Mouse (Mus musculus): ENCODE measurements around the gene Noa1. TPM values are rescaled to one million over a fixed set of nuclear protein-coding genes. Genes with fewer than 3 reads are reported as not detected.

Gene Noa1
- total RNA-seq, 2 experiments from 2014 or later: 15.3 to 15.9 TPM

- DNase-seq (ENCODE audit: low spot score): no peak
Observed at GRCm38 (mm10) chr5:77292803-77293522, 16.9 kb downstream of the Noa1 start.

- no peak for DNase-seq (ENCODE audit: low spot score)
Observed at GRCm38 (mm10) chr5:77290606-77291005, 19.3 kb downstream of the Noa1 start.

GRCm38 (mm10) chr5:77289686-77290085 lies 20.2 kb downstream of the Noa1 start:
- no peak for DNase-seq (ENCODE audit: low spot score)

DNA sequence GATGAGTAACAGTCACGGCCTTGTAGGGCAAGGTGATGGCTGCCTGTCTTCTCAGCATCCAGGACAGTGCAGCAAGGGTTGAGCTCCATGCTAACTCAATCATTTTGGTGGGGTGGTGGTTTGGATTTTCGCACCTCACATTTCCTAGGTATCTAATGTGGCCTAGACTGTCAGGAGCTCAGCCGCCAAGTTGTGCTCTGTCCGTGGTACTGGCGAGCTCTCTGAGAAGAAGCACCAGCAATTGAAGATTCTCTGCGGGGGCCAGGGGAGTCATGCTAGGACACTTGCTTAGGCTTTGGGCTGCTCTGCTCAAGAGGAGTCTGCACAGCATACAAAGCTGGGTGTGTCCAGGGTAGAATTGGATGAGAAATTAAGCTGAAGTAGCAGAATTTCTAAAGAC lies 22.0 kb downstream of the Noa1 start:
- no peak for DNase-seq (ENCODE audit: low spot score)

DNA sequence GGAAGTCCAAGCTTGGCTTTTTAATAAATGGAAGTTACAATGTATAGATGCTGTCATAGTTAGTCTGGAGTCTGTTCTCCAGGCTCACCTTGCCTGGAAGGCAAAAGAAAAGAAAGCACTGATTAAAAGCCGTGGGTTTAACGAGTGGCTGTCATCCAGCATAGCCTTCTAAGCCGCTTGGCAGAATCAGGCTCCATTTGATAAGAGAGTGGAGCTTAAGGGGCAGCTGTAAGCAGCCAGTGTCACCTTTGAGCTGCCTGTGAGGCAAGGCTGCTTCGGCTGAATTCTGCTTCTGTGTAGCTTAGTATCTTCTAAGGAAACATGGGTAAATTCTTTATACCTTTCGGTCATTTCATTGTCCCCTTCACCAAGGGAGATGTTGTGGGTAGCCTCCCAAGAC lies 23.0 kb downstream of the Noa1 start:
- DNase-seq (ENCODE audit: low spot score): no peak

DNA sequence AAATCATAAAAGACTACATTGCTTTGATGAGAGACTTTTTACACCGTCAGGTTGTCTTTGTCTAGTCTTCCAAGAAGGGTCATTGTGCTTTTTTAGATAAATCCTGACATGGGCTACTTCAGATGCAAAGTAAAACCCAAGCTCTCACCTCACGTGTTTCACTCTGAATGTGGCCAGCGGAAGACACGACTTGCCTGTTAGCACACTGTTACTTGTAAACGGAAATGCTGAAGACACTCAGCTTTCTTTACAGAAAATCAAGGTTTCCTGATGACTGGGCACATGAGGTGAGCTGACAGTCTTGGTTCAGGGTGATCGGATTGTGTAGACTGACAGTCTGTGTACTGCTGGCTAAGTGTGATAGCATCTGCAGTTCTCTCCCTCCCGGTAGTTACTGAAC lies 24.2 kb downstream of the Noa1 start:
- no peak for DNase-seq (ENCODE audit: low spot score)

GRCm38 (mm10) chr5:77282242-77282641 lies 27.6 kb downstream of the Noa1 start:
- no peak for DNase-seq (ENCODE audit: low spot score)

GRCm38 (mm10) chr5:77281518-77282174 lies 28.2 kb downstream of the Noa1 start:
- no peak for DNase-seq (ENCODE audit: low spot score)

- no peak for DNase-seq (ENCODE audit: low spot score)
Observed at GRCm38 (mm10) chr5:77277204-77277603, 32.7 kb downstream of the Noa1 start.

- peak; percentile 29 for DNase-seq (ENCODE audit: low spot score)
Observed at GRCm38 (mm10) chr5:77275950-77276349, 33.9 kb downstream of the Noa1 start.

DNA sequence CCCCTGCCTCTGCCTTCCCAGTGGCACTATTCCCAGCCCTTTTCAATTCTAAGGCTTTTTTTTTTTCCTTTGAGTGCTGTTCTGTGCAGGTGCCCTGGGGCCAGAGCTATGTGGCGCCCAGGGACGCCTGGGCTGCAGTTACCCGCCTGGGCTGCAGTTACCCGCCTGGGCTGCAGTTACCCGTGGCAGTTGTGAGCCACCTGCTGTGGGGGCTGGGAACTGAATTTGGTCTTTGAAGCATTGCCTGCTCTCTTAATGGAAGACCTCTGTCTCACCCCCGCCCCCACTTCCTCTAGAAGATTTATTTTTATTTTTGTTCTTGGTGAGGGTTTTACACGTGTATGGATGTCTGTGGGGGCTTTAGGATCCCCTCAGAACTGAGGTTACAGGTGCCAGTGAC lies 36.7 kb downstream of the Noa1 start:
- no peak for DNase-seq (ENCODE audit: low spot score)

DNA sequence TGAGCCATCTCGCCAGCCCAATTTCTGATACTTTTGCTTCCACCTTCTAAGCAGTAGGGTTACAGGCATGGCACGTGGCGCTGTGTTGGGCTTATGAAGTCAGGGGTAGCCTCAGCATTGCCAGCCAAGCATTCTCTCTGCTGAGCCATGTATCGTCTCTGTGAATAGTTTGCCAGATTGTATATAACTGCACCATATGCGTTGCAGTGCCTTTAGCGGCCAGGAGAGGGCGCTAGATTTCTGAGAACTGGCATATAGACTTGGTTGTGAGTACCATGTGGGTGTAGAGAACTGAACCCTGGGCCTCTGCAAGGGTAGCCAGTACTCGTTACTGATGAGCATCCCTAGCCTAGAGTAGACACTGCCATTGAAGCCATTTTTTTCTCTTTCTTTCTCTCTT lies 40.5 kb downstream of the Noa1 start:
- no peak for DNase-seq (ENCODE audit: low spot score)

- no peak for DNase-seq (ENCODE audit: low spot score)
Observed at GRCm38 (mm10) chr5:77267957-77268624, 41.8 kb downstream of the Noa1 start.

DNA sequence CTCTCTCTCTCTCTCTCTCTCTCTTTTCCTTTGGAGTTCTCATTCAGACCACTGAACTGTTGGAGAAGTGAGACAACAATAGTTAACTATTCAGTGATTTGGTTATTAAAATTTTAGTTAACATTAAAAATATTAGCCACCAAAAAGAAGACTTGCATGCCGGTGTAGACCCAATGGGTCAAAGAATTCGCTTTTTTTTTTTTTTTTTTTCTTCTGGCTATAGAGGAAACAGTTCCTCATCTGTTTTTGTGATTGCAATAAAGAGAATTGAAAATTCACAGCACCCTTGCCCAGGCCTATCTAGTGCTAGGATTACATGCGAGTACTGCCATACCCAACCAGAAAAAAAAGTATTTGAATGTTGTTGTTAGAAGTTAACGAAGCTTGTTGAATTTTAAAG lies 42.4 kb downstream of the Noa1 start:
- DNase-seq (ENCODE audit: low spot score): no peak

DNA sequence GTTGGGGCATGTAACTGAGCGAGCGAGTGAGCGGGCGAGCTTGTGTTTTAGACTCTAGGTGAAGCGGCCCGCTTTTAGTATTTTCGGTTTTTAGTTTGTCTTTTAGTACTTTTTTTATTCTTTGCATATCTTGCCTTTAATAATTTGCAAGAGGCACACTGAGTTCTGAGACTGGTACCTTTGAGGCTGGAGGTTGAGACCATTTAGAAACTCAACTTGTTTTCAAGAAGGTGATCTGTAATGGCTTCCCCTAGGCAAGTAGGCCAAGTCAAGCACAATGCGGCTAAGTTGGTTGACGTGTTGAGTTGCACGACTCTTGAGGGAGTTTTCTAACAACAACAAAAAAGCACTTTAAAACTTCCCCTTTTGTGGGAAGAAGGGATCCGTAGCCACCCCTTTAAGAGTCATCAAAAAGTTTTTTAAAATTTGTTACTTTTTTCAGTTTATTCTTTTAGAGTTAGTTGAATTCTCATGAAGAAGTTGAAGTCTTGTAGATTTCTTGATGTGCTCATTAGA lies 42.9 kb downstream of the Noa1 start:
- no peak for DNase-seq (ENCODE audit: low spot score)

GRCm38 (mm10) chr5:77266066-77266885 lies 43.6 kb downstream of the Noa1 start:
- peak; percentile 31 for DNase-seq (ENCODE audit: low spot score)

DNA sequence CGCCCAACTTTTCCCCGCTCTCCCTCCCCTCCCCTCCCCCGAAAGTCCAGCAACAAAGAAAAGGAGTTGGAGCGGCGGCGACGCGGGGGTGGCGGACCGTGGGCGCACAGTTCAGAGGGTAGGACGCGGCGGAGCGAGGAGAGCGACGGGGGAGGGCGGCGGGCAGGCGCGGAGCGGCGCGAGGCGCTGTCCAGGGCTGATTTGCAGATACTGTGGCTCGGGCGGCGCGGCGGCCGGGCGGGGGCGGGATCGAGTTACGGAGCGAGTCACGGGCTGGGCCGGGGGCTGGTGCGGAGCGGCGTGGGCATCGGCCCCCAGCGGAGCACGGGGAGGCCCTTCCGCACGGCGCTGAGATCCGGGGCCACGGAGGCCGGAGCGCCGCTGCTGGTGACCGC lies 44.2 kb downstream of the Noa1 start:
- DNase-seq (ENCODE audit: low spot score): peak; percentile 59

GRCm38 (mm10) chr5:77265081-77265670 lies 44.7 kb downstream of the Noa1 start, which contains the start of gene Rest:
TSS of gene Rest (plus strand) at chr5:77265491.
- peak; percentile 60 for DNase-seq (ENCODE audit: low spot score)

GRCm38 (mm10) chr5:77262105-77262504 lies 47.8 kb downstream of the Noa1 start:
- DNase-seq (ENCODE audit: low spot score): no peak

- DNase-seq (ENCODE audit: low spot score): no peak
Observed at GRCm38 (mm10) chr5:77261137-77261536, 48.7 kb downstream of the Noa1 start.

DNA sequence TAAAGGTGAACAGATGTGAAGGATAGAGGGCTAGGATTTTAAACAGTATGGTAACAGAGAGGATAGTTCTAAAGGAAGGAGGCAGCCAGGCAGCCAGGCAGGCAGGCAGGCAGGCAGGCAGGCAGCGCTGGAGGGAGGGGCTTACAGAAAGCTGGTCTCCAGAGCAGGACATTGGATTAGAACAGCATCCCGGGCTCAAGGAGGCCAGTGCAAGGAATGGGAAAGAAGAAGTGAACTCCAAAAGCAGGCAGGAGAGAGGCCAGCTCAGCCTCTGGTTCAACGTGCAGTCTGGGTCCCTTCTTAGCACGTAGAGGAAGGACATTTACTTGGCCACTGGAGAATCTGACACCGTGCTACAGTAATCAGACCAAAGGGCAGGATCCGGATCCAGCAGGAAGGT lies 49.7 kb downstream of the Noa1 start:
- DNase-seq (ENCODE audit: low spot score): no peak
